Mouse (Mus musculus): ENCODE data around the gene Usf3. TPM values are rescaled to one million over a fixed set of nuclear protein-coding genes. Genes with fewer than 3 reads are reported as not detected.

Usf3 gene
- polyA plus RNA-seq, 1 experiment from 2014 or later: 4.2 TPM

DNA sequence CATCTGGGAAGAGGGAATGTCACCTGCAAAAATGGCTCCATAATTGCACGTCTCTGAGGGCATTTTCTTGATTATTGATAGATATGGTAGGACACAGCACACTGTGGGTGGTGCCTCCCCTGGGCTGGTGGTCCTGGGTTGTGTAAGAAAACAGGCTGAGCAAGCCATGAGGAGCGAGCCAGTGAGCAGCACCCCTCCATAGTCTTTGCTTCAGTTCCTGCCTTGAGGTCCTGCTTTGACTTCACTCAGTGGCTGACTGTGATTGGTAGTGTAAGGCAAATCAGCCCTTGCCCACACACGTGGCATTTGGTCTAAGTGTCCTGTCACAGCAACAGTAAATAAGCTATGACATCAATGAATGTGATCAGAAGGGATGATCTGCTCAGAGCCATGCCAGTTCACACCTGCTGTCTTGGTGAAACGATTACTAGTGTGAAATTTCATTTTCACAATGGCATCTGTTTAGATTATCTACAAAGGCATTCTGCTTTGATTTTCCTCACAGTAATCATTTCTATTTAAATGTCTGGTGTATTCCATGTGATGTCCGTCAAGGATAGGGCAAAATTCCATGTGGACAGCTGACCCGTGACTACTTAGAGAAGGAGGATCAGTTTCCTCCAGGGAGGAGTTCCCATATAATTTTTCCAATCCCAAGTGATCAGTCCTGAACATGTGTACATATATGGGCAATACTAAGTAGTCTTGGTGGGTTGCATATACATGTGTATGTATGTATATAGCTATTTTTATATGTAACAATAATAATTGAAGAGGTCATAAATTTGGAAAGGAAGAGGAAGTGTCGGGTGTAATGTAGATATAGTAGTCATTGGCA is 81.0 kb downstream of the Usf3 start:
- Histone ChIP-seq H3K27ac (ENCODE audit: low read depth, low read length) (no peak overlapping the region), H3K27me3 (ENCODE audit: control insufficient read depth, insufficient read depth, low read length) (no peaks in the 10 kb centered on the region), H3K4me3 (ENCODE audit: low read depth, low read length) (no peak overlapping the region), H3K4me2 (no peak overlapping the region), H3K9ac (ENCODE audit: low read depth, low read length) (no peak overlapping the region), H3K9me3 (replicated peaks; ENCODE audit: control insufficient read depth, low read length) (no peaks in the 10 kb centered on the region), H3K4me1 (ENCODE audit: control insufficient read depth, insufficient read depth, low read length) (no peaks in the 10 kb centered on the region), H3K36me3 (ENCODE audit: control insufficient read depth, insufficient read depth, low read length) (no peaks in the 10 kb centered on the region)
- no peak for ATAC-seq (replicated peaks; ENCODE audit: insufficient number of reproducible peaks, low FRiP score, low TSS enrichment)
- WGBS (ENCODE audit: insufficient replicate concordance): 75% methylated on average over 7 of the region's 7 CpGs

DNA sequence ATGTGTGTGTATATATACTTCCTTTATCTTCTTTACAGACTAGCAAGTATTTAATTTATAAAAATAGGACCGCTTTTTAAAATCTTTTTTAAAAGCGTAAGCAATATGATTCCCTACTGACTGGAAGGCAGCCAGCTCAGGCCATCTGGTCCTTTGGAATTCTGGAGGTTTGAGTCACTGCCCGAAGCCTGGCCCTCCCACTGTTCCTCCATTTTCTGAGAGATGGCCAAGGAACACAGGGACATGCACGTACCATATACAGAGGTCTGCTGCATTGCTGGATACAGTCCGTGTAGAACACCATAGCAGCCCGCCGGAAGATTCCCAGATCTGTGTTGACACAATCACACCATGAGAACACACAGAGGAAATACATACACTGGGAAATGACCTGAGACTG is 81.7 kb downstream of the Usf3 start:
- Histone ChIP-seq H3K9ac (ENCODE audit: low read depth, low read length) (no peak overlapping the region), H3K4me3 (ENCODE audit: low read depth, low read length) (no peak overlapping the region), H3K27me3 (ENCODE audit: control insufficient read depth, insufficient read depth, low read length) (no peaks in the 10 kb centered on the region), H3K9me3 (replicated peaks; ENCODE audit: control insufficient read depth, low read length) (no peaks in the 10 kb centered on the region), H3K4me2 (no peak overlapping the region), H3K4me1 (ENCODE audit: control insufficient read depth, insufficient read depth, low read length) (no peaks in the 10 kb centered on the region), H3K36me3 (ENCODE audit: control insufficient read depth, insufficient read depth, low read length) (no peaks in the 10 kb centered on the region), H3K27ac (ENCODE audit: low read depth, low read length) (no peak overlapping the region)
- 83% methylated on average over 7 of the region's 7 CpGs for WGBS (ENCODE audit: insufficient replicate concordance)
- ATAC-seq (replicated peaks; ENCODE audit: insufficient number of reproducible peaks, low FRiP score, low TSS enrichment): no peak

DNA sequence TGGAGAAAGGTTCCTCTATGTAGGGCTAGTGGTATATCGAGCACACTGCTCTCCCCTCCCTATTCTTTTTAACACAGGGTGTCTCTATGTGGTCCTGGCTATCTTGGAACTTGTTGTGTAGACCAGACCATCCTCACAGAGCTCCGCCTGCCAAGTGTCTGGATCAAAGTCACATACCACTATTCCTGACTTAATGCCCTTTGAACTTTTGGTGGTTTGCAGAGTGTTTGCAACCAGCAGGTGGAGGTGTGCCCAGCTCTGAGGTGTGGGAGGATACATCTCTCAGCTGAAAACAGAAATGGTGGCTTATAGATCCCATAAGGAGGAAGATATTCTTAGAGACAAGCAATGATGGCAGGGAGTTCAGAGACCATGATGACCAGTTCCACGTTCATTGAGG is 84.4 kb downstream of the Usf3 start:
- Histone ChIP-seq H3K9me3 (replicated peaks; ENCODE audit: control insufficient read depth, low read length) (no peaks in the 10 kb centered on the region), H3K9ac (ENCODE audit: low read depth, low read length) (no peak overlapping the region), H3K36me3 (ENCODE audit: control insufficient read depth, insufficient read depth, low read length) (no peaks in the 10 kb centered on the region), H3K4me1 (ENCODE audit: control insufficient read depth, insufficient read depth, low read length) (no peaks in the 10 kb centered on the region), H3K4me3 (ENCODE audit: low read depth, low read length) (no peak overlapping the region), H3K27ac (ENCODE audit: low read depth, low read length) (no peak overlapping the region), H3K27me3 (ENCODE audit: control insufficient read depth, insufficient read depth, low read length) (no peaks in the 10 kb centered on the region), H3K4me2 (no peak overlapping the region)
- ATAC-seq (replicated peaks; ENCODE audit: insufficient number of reproducible peaks, low FRiP score, low TSS enrichment): no peak
- WGBS (ENCODE audit: insufficient replicate concordance): 82% methylated on average over 3 of the region's 3 CpGs

DNA sequence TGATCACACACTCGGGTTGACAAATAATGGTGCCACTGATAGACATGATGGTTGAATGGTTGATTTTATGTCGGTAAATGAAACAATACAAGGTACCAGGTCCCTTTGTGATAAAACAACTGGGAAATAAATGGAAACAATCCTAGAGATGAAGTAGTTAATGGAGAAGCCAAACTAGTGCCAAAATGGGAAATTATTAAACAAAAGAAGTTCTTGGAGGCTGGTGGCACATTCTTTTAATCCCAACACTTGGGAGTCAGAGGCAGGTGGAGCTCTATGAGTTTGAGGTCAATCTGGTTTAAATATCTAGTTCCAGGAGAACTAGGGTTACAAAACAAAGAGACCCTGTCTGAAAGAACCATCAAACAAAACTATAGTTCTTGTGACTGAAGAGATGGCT is 91.9 kb downstream of the Usf3 start:
- no peaks in the 10 kb centered on the region for H3K27me3 ChIP-seq (ENCODE audit: control insufficient read depth, insufficient read depth, low read length)
- H3K27ac ChIP-seq (ENCODE audit: low read depth, low read length): no peak overlapping the region
- H3K9ac ChIP-seq (ENCODE audit: low read depth, low read length): no peak overlapping the region
- no peak for ATAC-seq (replicated peaks; ENCODE audit: insufficient number of reproducible peaks, low FRiP score, low TSS enrichment)
- H3K4me1 ChIP-seq (ENCODE audit: control insufficient read depth, insufficient read depth, low read length): no peaks in the 10 kb centered on the region
- WGBS (ENCODE audit: insufficient replicate concordance): 70% methylated on average over 2 of the region's 2 CpGs
- H3K9me3 ChIP-seq (replicated peaks; ENCODE audit: control insufficient read depth, low read length): no peaks in the 10 kb centered on the region
- H3K4me3 ChIP-seq (ENCODE audit: low read depth, low read length): no peak overlapping the region
- no peak overlapping the region for H3K4me2 ChIP-seq
- no peaks in the 10 kb centered on the region for H3K36me3 ChIP-seq (ENCODE audit: control insufficient read depth, insufficient read depth, low read length)

DNA sequence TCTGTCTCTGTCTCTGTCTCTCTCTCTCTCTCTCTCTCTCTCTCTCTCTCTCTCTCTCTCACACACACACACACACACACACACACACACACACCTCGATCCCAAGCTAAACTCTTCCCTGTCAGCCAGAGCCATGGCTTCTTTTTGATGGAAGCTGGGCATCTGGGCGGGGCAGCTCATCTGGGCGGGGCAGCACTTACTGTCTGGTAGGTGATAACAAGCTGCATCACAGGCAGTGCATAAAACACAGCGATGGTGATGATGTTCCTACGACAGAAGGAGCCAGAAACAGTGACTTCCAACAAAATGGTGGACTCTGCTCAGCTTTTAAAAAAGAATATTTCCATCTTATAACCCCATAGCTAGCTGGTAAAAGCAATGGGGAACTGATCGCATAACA is 92.5 kb downstream of the Usf3 start:
- ATAC-seq (replicated peaks; ENCODE audit: insufficient number of reproducible peaks, low FRiP score, low TSS enrichment): no peak
- no peak overlapping the region for H3K9ac ChIP-seq (ENCODE audit: low read depth, low read length)
- H3K36me3 ChIP-seq (ENCODE audit: control insufficient read depth, insufficient read depth, low read length): no peaks in the 10 kb centered on the region
- H3K9me3 ChIP-seq (replicated peaks; ENCODE audit: control insufficient read depth, low read length): no peaks in the 10 kb centered on the region
- no peaks in the 10 kb centered on the region for H3K27me3 ChIP-seq (ENCODE audit: control insufficient read depth, insufficient read depth, low read length)
- WGBS (ENCODE audit: insufficient replicate concordance): 76% methylated on average over 6 of the region's 6 CpGs
- no peak overlapping the region for H3K4me3 ChIP-seq (ENCODE audit: low read depth, low read length)
- no peak overlapping the region for H3K4me2 ChIP-seq
- no peak overlapping the region for H3K27ac ChIP-seq (ENCODE audit: low read depth, low read length)
- H3K4me1 ChIP-seq (ENCODE audit: control insufficient read depth, insufficient read depth, low read length): no peaks in the 10 kb centered on the region

DNA sequence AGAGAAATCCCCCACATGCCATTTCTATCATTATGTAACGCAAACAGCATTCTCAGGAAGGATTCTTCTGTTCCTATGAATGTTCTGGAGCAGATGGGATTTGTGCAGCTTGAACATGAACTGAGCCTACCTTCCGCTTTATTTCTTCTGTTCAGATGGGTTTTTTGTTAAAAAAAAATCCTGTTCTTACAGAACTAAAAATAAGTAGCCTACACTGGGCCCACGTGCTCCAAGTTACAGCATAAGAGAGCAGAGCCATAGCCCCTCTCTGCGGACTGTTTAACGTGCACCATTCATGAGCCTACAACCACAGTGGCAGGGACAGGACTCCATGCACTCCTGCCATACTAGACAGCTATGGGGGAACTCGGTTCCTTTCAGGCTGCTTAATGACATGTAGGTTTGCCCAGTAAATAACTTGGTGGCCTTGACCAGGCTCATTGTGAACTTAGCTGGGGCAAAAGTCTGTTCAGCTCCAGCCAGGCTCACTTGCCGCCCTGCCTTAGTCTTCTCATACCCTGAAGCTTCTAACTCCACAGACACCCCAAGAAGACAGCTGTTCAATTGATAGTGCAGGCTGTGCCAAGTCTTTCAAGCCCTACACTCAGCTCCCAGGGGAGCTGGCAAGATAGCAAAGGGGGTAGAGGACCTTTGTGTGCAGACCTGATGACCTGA is 95.6 kb downstream of the Usf3 start:
- H3K9me3 ChIP-seq (replicated peaks; ENCODE audit: control insufficient read depth, low read length): no peaks in the 10 kb centered on the region
- no peak overlapping the region for H3K9ac ChIP-seq (ENCODE audit: low read depth, low read length)
- H3K4me3 ChIP-seq (ENCODE audit: low read depth, low read length): no peak overlapping the region
- no peaks in the 10 kb centered on the region for H3K4me1 ChIP-seq (ENCODE audit: control insufficient read depth, insufficient read depth, low read length)
- ATAC-seq (replicated peaks; ENCODE audit: insufficient number of reproducible peaks, low FRiP score, low TSS enrichment): no peak
- H3K27ac ChIP-seq (ENCODE audit: low read depth, low read length): no peak overlapping the region
- H3K36me3 ChIP-seq (ENCODE audit: control insufficient read depth, insufficient read depth, low read length): no peaks in the 10 kb centered on the region
- H3K27me3 ChIP-seq (ENCODE audit: control insufficient read depth, insufficient read depth, low read length): no peaks in the 10 kb centered on the region
- no peak overlapping the region for H3K4me2 ChIP-seq
- 85% methylated on average over 7 of the region's 7 CpGs for WGBS (ENCODE audit: insufficient replicate concordance)

DNA sequence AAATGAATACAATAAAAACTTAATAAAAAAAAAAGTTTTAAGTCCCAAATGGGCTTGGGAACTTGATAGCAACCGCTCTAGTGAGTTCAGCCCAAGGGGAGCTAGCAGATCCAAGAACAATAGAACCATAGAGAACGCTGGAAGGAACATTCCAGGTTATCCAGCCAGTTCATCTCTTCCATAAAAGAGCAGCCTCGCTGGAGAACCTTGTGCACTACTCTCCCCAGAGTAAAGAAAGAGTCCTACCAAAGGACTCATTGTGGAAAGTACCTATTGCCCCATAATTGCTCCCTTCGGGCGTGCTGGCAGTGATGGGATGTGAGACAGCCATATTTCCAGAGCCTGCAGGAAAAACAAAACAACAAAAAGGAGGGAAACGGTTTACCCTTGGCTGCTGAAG is 96.5 kb downstream of the Usf3 start:
- WGBS (ENCODE audit: insufficient replicate concordance): 71% methylated on average over 6 of the region's 6 CpGs
- ATAC-seq (replicated peaks; ENCODE audit: insufficient number of reproducible peaks, low FRiP score, low TSS enrichment): no peak
- H3K9me3 ChIP-seq (replicated peaks; ENCODE audit: control insufficient read depth, low read length): no peaks in the 10 kb centered on the region

DNA sequence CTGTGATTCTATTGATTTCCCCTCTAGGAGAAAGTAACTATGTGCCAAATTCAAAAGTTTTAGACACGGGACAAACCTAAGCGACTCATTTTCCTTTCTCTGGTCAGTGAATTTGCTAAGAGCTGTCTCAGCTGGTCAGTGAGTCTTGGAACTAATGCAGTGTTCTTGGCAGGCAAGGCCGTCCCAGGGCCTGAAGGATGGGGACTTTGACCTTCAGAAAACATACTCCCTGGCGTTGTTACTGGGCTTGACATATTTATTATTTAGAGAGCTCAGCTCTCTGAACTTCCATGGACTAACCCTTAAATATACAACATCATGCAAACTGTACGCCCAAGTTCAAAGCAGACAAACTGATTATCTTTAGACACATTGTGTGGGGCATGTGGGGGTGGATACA is 97.6 kb downstream of the Usf3 start:
- no peaks in the 10 kb centered on the region for H3K36me3 ChIP-seq (ENCODE audit: control insufficient read depth, insufficient read depth, low read length)
- ATAC-seq (replicated peaks; ENCODE audit: insufficient number of reproducible peaks, low FRiP score, low TSS enrichment): no peak
- H3K9me3 ChIP-seq (replicated peaks; ENCODE audit: control insufficient read depth, low read length): no peaks in the 10 kb centered on the region
- no peaks in the 10 kb centered on the region for H3K4me1 ChIP-seq (ENCODE audit: control insufficient read depth, insufficient read depth, low read length)
- H3K27me3 ChIP-seq (ENCODE audit: control insufficient read depth, insufficient read depth, low read length): no peaks in the 10 kb centered on the region
- no peak overlapping the region for H3K4me2 ChIP-seq
- 77% methylated on average over 5 of the region's 5 CpGs for WGBS (ENCODE audit: insufficient replicate concordance)
- no peak overlapping the region for H3K9ac ChIP-seq (ENCODE audit: low read depth, low read length)
- H3K27ac ChIP-seq (ENCODE audit: low read depth, low read length): no peak overlapping the region
- no peak overlapping the region for H3K4me3 ChIP-seq (ENCODE audit: low read depth, low read length)

More for the DNA sequence above, 96.5 kb downstream of the Usf3 start:
- H3K27me3 ChIP-seq (ENCODE audit: control insufficient read depth, insufficient read depth, low read length): no peaks in the 10 kb centered on the region
- H3K4me1 ChIP-seq (ENCODE audit: control insufficient read depth, insufficient read depth, low read length): no peaks in the 10 kb centered on the region
- H3K4me2 ChIP-seq: no peak overlapping the region
- H3K9ac ChIP-seq (ENCODE audit: low read depth, low read length): no peak overlapping the region
- H3K4me3 ChIP-seq (ENCODE audit: low read depth, low read length): no peak overlapping the region
- no peak overlapping the region for H3K27ac ChIP-seq (ENCODE audit: low read depth, low read length)
- no peaks in the 10 kb centered on the region for H3K36me3 ChIP-seq (ENCODE audit: control insufficient read depth, insufficient read depth, low read length)

All from heart, embryonic 11.5 days (tissue).